Mouse (Mus musculus) spleen, adult 10 weeks (tissue): ENCODE measurements around the gene Psap. TPM values are rescaled to one million over a fixed set of nuclear protein-coding genes. Genes with fewer than 3 reads are reported as not detected.

Experiments used
- polyA plus RNA-seq: library from polyadenylated mRNA; stranded (reverse); fragments of 350-450 nt; fragmentation: Illumina TruSeq; extraction: RNeasy Lipid Tissue Mini Kit (QIAGEN cat#74804); gene quantifications from one replicate; pipeline ENCODE4 v1.2.3, GENCODE M21; 2015; ENCODE audit warnings: low replicate concordance; ENCODE audit not compliant: insufficient read depth

Psap gene
- polyA plus RNA-seq: 1,095 TPM

DNA sequence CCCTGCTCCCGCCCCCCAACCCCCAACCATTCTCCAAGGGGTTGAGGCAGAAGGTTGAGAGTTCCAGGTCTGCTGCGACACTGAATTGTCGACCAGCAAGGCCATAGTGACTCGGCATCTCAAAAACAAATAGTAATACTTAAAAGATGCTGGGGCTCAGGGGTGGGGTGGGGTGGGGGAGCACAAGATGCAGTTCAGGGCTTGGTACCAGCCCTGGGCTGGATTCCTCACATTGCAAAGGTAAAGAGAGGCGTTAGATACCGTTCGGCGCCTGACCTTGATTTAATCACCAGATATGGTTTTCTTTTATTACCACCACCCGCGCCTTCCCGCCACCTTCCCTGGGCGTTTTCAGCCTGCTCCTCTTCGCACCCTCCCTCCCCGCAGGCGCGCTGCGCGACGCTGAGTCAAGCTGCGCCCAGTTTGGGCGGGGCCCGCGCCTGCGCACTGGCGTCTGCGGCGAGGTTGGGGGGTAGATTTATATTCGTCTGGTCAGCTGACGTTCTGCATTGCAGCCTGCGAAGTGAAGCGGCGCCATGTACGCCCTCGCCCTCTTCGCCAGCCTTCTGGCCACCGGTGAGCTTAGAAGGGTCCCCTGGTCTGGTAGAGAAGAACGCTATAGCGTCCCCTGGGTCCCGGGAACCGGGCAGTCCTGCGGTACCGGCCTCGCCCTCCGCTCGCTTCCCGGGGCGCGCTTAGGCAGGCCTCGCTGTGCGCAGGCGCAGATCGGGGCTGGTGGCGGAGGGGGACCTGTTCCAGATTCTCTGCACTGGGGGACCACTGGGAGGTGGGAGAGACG lies at the start of gene Psap:
TSS of gene Psap (plus strand) at position 421 of the 799 bp plus-strand sequence.

DNA sequence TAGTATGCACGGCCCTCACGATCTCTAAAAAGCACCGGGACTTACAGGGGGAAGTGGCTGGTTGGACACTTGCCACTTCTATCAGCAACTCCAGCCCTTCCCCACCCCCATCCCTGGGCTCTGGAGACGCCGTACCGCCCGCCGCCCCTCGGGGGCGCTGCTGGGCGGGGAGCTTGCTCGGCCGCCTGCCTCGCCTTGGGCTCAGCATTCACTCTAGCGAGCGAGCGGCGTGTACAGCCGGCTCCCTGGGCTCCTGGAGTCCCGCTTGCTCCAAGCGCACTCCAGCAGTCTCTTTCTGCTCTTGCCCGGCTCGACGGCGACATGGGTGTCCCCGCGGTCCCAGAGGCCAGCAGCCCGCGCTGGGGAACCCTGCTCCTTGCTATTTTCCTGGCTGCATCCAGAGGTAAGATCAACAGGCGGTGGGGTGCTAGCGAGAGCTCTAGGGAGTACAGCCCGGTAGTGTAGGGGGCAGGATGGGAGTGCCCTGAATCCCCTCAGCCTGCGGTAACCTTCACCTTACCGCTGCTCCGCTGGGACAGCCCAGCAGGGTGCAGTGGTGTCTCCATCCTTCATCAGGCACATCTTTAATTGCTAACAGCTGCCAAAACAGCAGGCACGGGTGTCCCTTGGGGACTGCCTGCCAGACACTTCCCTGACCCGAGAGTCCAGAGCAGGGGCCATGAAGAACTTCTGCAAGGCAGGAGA lies 69.4 kb downstream of the Psap start, which contains the start of gene Vsir:
TSS of gene Vsir (plus strand) at position 151 of the 705 bp plus-strand sequence.

Other genes starting within 250 kb of the Psap start
- gene Spock2, start 171.4 kb upstream of the Psap start, polyA plus RNA-seq: 1.7 TPM
- gene Chst3, start 58.4 kb upstream of the Psap start, polyA plus RNA-seq: 90.3 TPM
- gene Vsir, start 69.2 kb downstream of the Psap start, polyA plus RNA-seq: 41.4 TPM
- gene Gm17455, start 122.1 kb downstream of the Psap start, polyA plus RNA-seq: 0.30 TPM